Mouse (Mus musculus) embryo, embryonic 10.5 days (tissue): ENCODE results near the gene Vsig1.
A peak's percentile ranks its signal among the peaks of the same experiment; 100 is the strongest.

Experiments
- DNase-seq: peaks from one replicate; pipeline ENCODE4 v3.0.0-alpha.2; 2015; ENCODE audit warnings: low spot score

Vsig1 gene

DNA sequence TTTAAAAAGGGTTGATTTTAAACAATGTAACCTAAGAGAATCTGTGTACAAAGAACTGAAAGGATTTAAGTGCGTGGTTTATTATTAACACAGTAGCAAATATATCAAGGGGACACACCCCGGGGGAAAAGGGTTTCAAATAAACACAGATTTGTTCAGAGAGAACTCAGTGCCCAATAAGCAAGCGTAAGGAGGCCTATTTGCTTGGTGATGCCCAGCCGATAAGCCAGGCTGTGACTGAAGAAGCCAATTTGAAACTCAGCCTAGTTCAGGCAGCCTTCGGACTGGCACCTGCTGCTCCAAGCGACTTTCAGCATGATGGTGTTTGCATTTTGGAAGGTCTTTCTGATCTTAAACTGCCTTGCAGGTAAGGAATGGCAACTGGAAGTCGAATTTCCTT, at the start of gene Vsig1:
Gene Vsig1 (plus strand): TSS at position 249 of the 400 bp plus-strand sequence.
- no peak for DNase-seq

- DNase-seq: no peak
Observed at GRCm38 (mm10) chrX:140862760-140863159, 44.6 kb upstream of the Vsig1 start.

- no peak for DNase-seq
Observed at GRCm38 (mm10) chrX:140863431-140863830, 44.0 kb upstream of the Vsig1 start.

DNA sequence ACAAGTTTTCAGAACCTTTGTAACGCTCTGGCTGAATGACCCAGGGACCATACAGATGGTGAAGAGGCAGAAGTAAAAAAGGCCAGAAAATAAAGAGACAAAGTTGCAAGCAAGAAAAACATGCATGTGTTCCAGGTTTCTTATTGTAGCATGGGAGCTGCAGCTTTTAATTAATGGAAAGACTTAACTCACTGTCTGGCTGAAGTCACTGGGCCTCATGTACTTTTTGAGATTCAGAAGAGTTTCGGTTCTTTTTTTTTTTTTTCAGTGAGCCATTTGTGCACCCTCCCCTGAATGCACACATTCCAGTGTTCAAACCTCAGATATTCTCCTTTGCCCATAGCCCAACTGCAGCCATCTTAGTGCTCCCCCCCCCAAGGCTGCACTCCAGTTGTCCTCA, 20.2 kb upstream of the Vsig1 start:
- DNase-seq: no peak

DNA sequence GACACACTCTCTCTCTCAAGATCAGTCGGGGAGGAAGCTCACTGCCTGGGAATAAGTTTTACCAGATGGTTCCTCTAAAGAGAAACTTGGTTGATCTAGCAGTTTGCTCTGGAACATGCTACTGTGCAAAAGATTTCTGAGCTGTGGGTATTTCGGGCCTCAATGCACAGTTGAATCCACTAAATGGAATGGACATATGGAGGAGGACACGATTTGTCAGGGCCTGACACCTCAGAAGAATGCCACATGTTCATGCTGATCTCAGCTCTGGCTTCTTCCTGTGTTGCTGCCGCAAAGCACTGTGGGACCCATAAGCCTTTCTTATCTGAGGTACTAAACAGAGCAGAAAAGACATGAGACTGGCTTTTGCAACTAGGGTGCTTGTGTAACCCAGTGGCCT, 15.6 kb upstream of the Vsig1 start:
- DNase-seq: no peak

DNA sequence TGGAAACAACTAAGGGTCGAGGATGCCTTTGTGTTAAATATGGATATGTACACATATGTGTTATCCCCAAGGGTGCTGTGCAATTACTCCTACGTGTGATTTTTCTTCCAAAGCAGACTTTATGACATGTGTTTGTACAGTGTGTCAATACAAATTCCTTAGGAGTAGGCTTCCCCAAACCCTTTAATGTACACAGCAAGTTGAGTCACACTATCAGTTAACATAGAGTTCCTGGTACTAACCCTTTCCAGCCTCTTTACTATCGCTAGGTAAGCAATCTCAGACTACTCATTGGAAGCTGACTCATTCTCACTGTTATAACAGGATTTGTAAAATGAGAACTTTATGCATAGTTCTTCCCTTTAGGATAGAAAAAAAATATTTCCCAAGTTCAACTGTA, 3.9 kb upstream of the Vsig1 start:
- DNase-seq: no peak

GRCm38 (mm10) chrX:140921321-140921720, 13.9 kb downstream of the Vsig1 start:
- DNase-seq: no peak

DNA sequence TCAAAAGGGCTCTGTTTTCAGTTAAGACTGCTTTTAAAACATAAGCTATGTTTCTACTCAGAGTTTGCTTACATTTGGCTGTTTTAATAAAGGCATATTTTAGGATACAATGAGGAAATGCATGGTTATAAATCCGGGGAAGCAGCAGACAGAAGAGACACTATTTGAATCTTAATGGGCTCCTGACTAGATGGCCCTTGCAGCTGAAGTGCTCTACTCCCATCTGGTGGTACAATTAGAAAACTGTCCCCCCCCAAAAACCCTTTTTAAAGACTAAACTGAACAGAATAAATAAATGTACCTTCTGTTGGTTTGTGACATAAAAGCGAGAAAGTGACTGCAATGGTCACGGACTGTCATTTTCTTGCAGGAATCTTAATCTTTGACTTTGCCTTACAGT, 24.7 kb downstream of the Vsig1 start:
- no peak for DNase-seq

DNA sequence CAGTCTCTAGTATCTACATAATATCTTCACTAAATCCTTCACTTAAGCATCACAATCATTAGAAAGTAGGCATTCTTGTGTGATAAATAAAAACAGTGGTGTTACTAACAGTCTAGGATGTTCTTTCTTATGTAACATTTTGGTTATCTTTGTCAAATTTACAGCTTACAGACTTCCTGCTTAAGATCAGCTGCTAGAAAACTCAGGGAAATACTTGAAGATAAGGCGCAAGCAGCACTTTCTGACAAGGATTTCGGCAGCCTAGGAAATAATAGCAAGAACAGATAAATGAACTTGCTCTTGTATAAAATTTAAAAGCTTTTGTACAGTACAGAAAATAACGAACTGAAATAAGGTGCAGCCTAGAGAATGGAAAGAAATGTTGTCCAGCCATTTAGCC, 25.9 kb downstream of the Vsig1 start:
- DNase-seq: no peak

DNA sequence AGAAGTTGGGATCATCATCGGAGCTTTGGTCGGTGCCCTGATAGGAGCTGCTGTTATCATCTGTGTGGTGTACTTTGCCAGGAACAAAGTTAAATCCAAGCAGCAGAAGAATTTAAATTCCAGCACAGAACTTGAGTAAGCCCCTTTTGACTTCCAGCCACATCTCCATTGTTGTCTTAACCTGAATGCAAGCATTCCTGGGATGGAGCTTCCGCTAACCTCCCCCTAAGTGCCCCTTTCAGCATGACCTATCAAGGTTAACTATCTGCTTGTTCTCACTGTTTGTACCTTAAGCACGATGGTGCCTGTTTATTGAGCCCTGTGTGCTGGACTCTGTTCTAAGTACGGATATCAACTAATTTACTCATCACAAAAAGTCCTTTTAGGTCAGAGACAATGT, 28.9 kb downstream of the Vsig1 start:
- no peak for DNase-seq

DNA sequence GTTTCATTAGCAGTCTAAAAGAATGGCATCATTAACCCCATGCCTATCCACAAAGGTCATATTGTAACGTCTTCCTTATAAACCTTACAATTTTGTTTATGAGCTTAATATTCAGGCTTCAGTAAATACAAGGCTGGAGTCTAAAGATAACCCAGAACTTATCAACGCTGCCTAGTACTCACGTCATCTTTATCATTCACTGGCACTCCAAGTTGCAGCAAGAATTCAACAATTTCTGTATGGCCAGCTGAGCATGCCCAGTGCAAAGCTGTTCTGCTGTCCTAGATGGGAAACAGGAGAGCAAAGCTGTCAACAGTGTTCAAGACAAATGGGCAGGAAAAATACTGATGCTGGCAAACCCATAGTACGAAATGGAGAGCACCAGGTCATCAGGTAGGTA, 46.2 kb downstream of the Vsig1 start:
- DNase-seq: no peak

- DNase-seq: peak; percentile 95
Observed at GRCm38 (mm10) chrX:140956272-140956940, 49.0 kb downstream of the Vsig1 start, which contains the start of the genes Psmd10 and Atg4a. TSS of gene Psmd10 (minus strand) at chrX:140956728. TSS of gene Atg4a (plus strand) at chrX:140956907.

GRCm38 (mm10) chrX:140956959-140957358, 49.6 kb downstream of the Vsig1 start:
- no peak for DNase-seq

DNA sequence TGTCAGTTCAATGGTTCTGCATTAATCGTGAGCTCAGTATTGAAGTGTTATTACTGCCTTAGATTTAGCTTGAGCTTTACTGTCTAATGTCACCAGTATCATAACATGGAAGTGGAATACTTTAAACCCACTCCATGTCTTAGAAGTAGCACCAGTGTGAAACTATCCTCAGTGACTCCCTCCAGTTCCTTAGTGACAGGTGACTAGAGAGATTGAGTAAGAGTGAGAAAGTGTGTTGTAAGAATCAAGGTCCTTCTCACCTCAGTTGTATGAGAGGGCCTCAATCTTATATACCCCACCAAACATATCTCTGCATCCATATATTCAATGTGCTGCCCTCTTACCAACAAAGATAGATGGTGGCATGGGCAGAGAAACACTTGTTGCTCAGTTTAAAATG, 71.5 kb downstream of the Vsig1 start:
- no peak for DNase-seq

- peak; percentile 14 for DNase-seq
Observed at GRCm38 (mm10) chrX:140979546-140979945, 72.1 kb downstream of the Vsig1 start.

DNA sequence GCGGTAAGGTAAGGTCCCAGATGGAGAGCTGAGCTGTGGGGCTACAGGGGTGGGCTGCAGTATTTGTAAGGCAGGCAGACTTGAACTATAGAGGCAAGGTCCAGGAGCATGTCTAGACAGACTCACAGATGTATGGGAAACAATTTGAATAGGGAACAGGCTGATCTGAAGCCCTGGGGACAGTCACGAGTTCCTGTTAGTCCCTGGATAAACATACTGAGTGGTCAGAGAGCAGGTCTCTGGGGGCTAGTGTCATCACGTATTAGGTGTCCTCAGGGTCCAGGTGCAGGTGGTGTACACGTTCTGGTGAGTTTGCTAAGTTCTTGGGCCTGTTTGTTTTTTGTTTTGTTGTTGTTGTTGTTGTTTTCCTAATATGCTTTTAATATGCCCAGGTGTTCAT, 72.8 kb downstream of the Vsig1 start:
- no peak for DNase-seq

DNA sequence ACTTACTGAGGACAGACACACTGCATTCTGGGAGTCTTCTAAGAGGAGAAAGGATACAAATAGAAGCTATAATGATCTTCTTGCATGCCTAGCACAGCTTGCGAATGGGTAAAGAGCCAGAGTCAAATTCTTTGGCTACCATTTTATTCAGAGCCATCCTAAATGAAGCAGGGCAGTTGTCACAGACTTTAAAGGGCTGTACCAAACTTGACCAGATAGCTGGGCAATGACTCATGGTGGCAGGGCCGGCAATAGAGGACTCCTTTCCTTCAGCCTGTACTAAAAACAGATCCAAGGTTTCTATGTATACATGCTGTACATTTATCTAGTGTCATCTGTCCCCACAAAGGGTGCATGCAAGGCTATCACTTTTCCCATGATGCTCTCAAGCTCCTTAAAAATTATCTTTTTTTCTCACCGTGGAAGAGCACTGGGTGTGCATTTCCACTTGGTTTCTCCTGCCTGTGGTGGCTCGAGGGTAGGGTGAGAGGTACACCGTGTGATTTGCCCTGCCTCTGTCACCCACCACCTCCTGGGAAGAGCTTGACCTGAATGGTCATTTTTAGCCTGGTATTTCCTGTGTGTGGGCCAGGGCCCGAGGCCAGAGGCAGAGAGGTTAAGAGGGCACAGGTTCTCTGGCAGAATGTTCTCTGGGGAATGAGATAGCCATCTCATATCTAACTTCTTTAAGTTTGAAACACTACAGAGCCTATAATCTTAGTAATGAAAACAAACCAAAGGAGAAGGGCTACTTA, 76.0 kb downstream of the Vsig1 start:
- DNase-seq: no peak

- no peak for DNase-seq
Observed at GRCm38 (mm10) chrX:140984795-140985194, 77.4 kb downstream of the Vsig1 start.

GRCm38 (mm10) chrX:140985256-140985655, 77.8 kb downstream of the Vsig1 start:
- no peak for DNase-seq
